Mouse (Mus musculus) retina, embryonic 14.5 days (tissue): ENCODE measurements at regions not wholly inside any gene's neighbourhood (a gene's known extent, or its start where the extent isn't known, plus 50 kb on each side); places are given as distances from the start of the nearest gene placed in this dataset.
A peak's percentile ranks its signal among the peaks of the same experiment; 100 is the strongest.

ENCODE experiments used
- DNase-seq: peaks from one replicate; pipeline ENCODE4 v3.0.0-alpha.2; 2015; ENCODE audit warnings: low spot score

DNA sequence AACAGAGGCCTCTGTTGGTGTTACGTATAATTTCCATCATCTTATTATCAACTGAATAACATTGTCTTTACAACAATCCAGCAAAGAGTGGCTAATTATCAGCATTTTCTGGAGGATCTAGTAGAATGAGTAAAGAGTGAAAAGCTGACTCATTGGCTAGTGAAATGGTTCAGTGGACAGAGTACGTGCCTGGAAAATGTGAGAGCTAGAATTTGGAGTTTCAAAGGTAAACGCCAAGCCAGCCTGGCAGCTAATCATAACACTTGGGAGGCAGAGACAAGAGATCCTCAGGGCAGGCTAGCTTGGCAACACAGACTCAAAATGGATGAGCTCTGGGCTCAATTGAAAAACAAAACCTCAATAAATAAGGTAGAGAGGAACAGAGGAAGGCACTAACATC is 2628.0 kb upstream of the Gm7489 start:
- no peak for DNase-seq

GRCm38 (mm10) chr15:51264599-51265163 is 2620.0 kb upstream of the Gm7489 start:
- DNase-seq = no peak

GRCm38 (mm10) chr15:51265971-51266370 is 2618.7 kb upstream of the Gm7489 start:
- no peak for DNase-seq

- DNase-seq = no peak
Measured at GRCm38 (mm10) chr15:51271632-51272312, 2612.9 kb upstream of the Gm7489 start.

- no peak for DNase-seq
Measured at GRCm38 (mm10) chr15:51285334-51285733, 2599.4 kb upstream of the Gm7489 start.

- DNase-seq = no peak
Measured at GRCm38 (mm10) chr15:51286352-51286751, 2598.4 kb upstream of the Gm7489 start.

DNA sequence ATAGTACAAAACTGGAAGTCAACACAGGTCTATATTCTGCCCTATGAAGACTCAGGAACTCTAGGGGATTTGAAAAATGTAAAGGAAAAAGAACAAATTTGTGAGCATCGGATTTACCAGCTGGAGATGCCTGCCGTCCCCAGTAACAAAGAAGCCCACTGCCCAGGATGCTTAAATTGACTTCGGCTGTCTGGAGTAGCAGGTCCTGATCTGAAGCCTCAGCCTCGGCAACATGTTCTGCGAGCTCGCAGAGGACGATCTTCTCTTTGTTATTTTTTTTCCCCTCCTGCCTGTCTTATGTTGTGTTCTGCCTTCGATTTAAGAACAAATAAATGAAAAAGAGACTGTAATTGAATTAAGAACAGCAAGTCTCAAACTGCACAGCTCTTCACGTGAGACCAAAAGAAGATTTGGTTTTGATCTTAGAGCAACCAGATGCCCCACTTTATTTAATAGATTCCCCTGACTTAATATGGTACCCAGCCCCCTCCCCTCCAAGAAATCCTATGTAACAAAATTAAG is 2595.7 kb upstream of the Gm7489 start:
- peak; percentile 16 for DNase-seq

DNA sequence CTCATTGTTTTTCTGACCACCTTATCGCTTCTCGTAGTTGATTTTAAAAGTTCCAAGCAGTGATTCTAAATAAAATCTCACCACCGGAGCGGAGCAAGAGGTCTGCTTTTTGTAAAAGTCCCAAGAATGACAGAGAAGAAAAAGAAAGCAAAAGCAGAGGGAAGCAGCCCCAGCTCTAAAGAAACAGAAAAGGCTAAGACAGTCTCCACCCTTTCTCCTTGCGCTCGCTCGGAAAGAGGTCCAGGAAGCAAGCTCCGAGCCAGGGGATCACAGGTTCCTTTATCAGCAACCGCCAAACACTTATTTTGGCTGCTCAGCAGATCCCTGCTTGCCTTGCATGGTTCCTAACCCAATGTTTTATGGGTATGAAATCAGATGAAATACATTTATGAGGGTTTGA is 2594.8 kb upstream of the Gm7489 start:
- DNase-seq = no peak

- DNase-seq = no peak
Measured at GRCm38 (mm10) chr15:51291183-51291582, 2593.5 kb upstream of the Gm7489 start.

GRCm38 (mm10) chr15:51296841-51297240 is 2587.9 kb upstream of the Gm7489 start:
- no peak for DNase-seq

- DNase-seq = no peak
Measured at GRCm38 (mm10) chr15:51318072-51318471, 2566.6 kb upstream of the Gm7489 start.

DNA sequence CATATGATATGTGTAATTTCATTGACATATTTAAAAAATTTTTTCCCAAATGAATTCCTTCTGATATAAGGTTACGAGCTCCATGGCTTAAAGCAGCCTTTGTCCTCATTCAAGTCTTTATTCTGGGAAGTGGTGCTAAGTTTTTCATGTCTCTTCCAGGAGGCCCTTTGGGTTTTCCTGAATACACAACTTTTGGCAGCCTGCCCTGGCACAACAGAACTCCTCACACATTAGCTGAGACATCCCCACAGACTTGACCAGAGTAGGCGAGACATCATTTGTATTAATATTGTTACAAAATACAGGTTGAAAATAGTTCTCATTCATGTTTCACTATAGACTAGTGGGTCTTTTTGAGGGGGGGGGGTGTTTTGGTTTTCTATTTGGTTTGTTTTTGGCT is 2565.9 kb upstream of the Gm7489 start:
- DNase-seq = no peak

DNA sequence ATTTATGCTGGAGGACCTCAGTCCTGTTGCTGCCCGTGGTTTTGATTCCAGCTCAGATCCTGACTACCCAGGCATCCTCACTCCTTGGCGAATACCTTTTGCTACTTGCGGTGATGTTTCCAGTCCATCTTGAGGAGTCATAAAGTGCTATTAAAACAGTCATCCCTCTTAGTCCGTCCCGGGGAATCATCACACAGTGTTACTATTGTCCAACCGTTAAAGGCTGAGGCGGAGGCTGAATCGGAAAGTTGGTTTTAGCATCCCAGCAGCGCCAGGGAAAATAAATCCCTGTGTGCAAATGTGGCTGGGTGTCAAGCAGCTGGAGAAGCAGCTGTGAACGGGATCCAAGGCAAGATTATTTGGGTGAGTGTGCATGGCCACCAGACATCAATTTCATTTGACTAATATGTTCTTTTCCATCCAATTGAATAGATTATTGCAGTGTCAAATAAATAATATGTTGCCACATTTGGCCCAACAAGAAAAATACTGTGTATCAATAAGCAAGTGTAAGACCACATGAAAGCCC is 2564.3 kb upstream of the Gm7489 start:
- DNase-seq = no peak

GRCm38 (mm10) chr15:51323284-51323683 is 2561.4 kb upstream of the Gm7489 start:
- DNase-seq = no peak

- DNase-seq = no peak
Measured at GRCm38 (mm10) chr15:51324211-51324610, 2560.5 kb upstream of the Gm7489 start.

- no peak for DNase-seq
Measured at GRCm38 (mm10) chr15:51327702-51328101, 2557.0 kb upstream of the Gm7489 start.

DNA sequence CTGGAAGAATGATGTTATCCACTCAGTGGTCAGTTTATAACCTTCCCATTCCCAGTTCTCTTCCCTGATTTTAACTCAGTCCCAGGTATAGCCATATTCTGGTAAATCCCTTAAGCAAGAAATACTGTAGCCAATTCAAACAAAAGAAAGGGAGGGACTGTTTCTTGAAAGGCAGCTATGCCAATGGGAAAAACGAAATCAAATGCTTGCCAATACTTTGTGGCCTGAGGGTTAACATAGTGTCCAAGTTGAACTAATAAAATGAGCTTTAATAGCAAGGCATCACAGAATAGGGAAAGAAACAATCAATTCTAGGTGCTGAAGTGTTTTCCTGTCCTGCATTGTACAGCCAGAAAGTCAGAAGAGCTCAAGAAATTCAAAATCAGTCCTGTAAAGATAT is 2548.3 kb upstream of the Gm7489 start:
- DNase-seq = no peak

GRCm38 (mm10) chr15:51346301-51346700 is 2538.4 kb upstream of the Gm7489 start:
- no peak for DNase-seq

GRCm38 (mm10) chr15:51363391-51363790 is 2521.3 kb upstream of the Gm7489 start:
- no peak for DNase-seq

GRCm38 (mm10) chr15:51371162-51371561 is 2513.5 kb upstream of the Gm7489 start:
- DNase-seq = no peak

- DNase-seq = no peak
Measured at GRCm38 (mm10) chr15:51390383-51390782, 2494.3 kb upstream of the Gm7489 start.

DNA sequence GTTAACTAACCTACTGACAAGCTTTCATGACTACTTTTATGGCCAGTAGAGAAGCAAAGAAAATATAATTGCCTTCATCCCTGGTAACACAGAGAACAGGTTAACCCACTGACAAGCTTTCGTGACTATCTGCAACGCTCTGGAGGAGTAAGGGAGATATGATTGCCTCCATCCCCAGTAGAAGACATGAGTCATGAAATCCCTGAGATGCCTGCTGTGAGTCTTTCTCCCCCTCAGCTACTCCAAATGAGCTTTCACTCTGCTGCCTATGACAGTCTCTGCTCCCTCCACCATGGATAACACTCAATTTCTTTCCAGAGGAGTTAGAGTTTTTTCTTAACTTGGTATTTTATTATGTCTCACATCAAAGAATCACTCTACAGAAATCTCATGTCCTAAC is 2493.4 kb upstream of the Gm7489 start:
- DNase-seq = no peak
